Mouse (Mus musculus) CH12.LX (cell line): ENCODE results near the gene Mapkapk5. TPM values are rescaled to one million over a fixed set of nuclear protein-coding genes. Genes with fewer than 3 reads are reported as not detected.

ENCODE experiments used
- DNase-seq: peaks from one replicate; pipeline ENCODE4 v3.0.0-alpha.2; 2013; ENCODE audit errors: extremely low read depth
- H3K27ac ChIP-seq: 2 replicates; pipeline ENCODE4 v1.5.1; 2012; ENCODE audit warnings: low read depth, mild to moderate bottlenecking, control low read depth, moderate library complexity; ENCODE audit not compliant: insufficient read depth
- H3K27me3 ChIP-seq: replicated peaks from 2 replicates; pipeline ENCODE3; 2012; ENCODE audit warnings: inconsistent platforms
- H3K36me3 ChIP-seq, 2 experiments: replicated peaks in 1 of 2; 2 replicates each; pipeline versions ENCODE3 to v1.6.1; 2012; ENCODE audit warnings: inconsistent platforms in 1 of 2, low read length in 1 of 2, mild to moderate bottlenecking in 1 of 2, mixed read lengths in 1 of 2, moderate library complexity in 1 of 2; ENCODE audit not compliant: control insufficient read depth in 1 of 2, insufficient read depth in 1 of 2
- H3K4me1 ChIP-seq, 2 experiments: 2 replicates each; pipeline ENCODE4 v1.6.1; 2012; ENCODE audit warnings: inconsistent platforms in 1 of 2, moderate library complexity in 1 of 2; ENCODE audit not compliant: insufficient read depth in 2 of 2, control insufficient read depth in 1 of 2
- H3K4me2 ChIP-seq: 2 replicates; pipeline ENCODE4 v1.6.1; 2012; ENCODE audit warnings: low read depth, mild to moderate bottlenecking, control low read depth; ENCODE audit not compliant: poor library complexity, insufficient read depth, severe bottlenecking
- H3K4me3 ChIP-seq, 3 experiments: fragments of 150-350 bp in 1 of 3; sonication (generic) in 1 of 3; replicated peaks in 1 of 3; 2 replicates each; pipeline versions ENCODE3 to v1.5.1; 2011 to 2012; ENCODE audit warnings: low read depth in 2 of 3, low read length in 2 of 3, mild to moderate bottlenecking in 2 of 3, moderate library complexity in 2 of 3, control low read depth in 1 of 3, improper control_type of control experiment in 1 of 3, inconsistent platforms in 1 of 3, mixed read lengths in 1 of 3; ENCODE audit not compliant: poor library complexity in 1 of 3
- H3K79me2 ChIP-seq: replicated peaks from 2 replicates; pipeline ENCODE4 v1.6.1; 2012; ENCODE audit warnings: mild to moderate bottlenecking, moderate library complexity; ENCODE audit not compliant: control insufficient read depth, poor library complexity, insufficient read depth, severe bottlenecking; ENCODE audit errors: extremely low read depth
- H3K9ac ChIP-seq: 2 replicates; pipeline ENCODE4 v1.6.1; 2012; ENCODE audit warnings: low read depth, mild to moderate bottlenecking, control low read depth, moderate library complexity; ENCODE audit not compliant: insufficient read depth
- H3K9me3 ChIP-seq: replicated peaks from 2 replicates; pipeline ENCODE3; 2012; ENCODE audit warnings: low read length, inconsistent platforms, mixed read lengths
- BHLHE40 ChIP-seq: IDR thresholded peaks from 2 replicates; pipeline ENCODE4 v1.6.1; 2011; ENCODE audit warnings: mild to moderate bottlenecking, low read depth, low read length, improper control_type of control experiment
- CHD1 ChIP-seq: IDR thresholded peaks from 2 replicates; pipeline ENCODE4 v1.6.1; 2012; ENCODE audit warnings: low read depth, low read length, improper control_type of control experiment, inconsistent platforms
- CHD2 ChIP-seq: IDR thresholded peaks from 2 replicates; pipeline ENCODE4 v1.6.1; 2011; ENCODE audit warnings: low read length, improper control_type of control experiment
- EP300 ChIP-seq: IDR thresholded peaks from 2 replicates; pipeline ENCODE4 v1.6.1; 2011; ENCODE audit warnings: low read length, improper control_type of control experiment
- ETS1 ChIP-seq: conservative IDR thresholded peaks from 2 replicates; pipeline ENCODE4 v1.6.1; 2012; ENCODE audit warnings: low read depth, mild to moderate bottlenecking, inconsistent platforms, low read length, improper control_type of control experiment, moderate library complexity
- HCFC1 ChIP-seq: IDR thresholded peaks from 2 replicates; pipeline ENCODE4 v1.6.1; 2012; ENCODE audit warnings: low read depth, mild to moderate bottlenecking, inconsistent platforms, low read length, improper control_type of control experiment
- IRF4 ChIP-seq: IDR thresholded peaks from 2 replicates; pipeline ENCODE4 v1.6.1; 2014; ENCODE audit warnings: low read depth, mild to moderate bottlenecking, inconsistent platforms, low read length, improper control_type of control experiment
- JUN ChIP-seq: IDR thresholded peaks from 2 replicates; pipeline ENCODE4 v1.6.1; 2011; ENCODE audit warnings: low read depth, mild to moderate bottlenecking, low read length, improper control_type of control experiment, moderate library complexity; ENCODE audit not compliant: insufficient read depth
- JUND ChIP-seq: conservative IDR thresholded peaks from 2 replicates; pipeline ENCODE4 v1.6.1; 2011; ENCODE audit warnings: low read depth, low read length, improper control_type of control experiment
- KAT2A ChIP-seq: IDR thresholded peaks from 2 replicates; pipeline ENCODE4 v1.6.1; 2012; ENCODE audit warnings: low read length, improper control_type of control experiment, inconsistent platforms; ENCODE audit not compliant: insufficient replicate concordance
- MAFK ChIP-seq: IDR thresholded peaks from 2 replicates; pipeline ENCODE4 v1.6.1; 2011; ENCODE audit warnings: low read length, improper control_type of control experiment; ENCODE audit not compliant: insufficient replicate concordance
- MAZ ChIP-seq: IDR thresholded peaks from 2 replicates; pipeline ENCODE4 v1.6.1; 2012; ENCODE audit warnings: low read depth, mild to moderate bottlenecking, inconsistent platforms, low read length, improper control_type of control experiment, moderate library complexity
- MXI1 ChIP-seq: IDR thresholded peaks from 2 replicates; pipeline ENCODE4 v1.6.1; 2011; ENCODE audit warnings: mild to moderate bottlenecking, low read depth, low read length, improper control_type of control experiment
- MYC ChIP-seq: IDR thresholded peaks from 2 replicates; pipeline ENCODE4 v1.6.1; 2011; ENCODE audit warnings: low read depth, mild to moderate bottlenecking, improper control_type of control experiment, low read length
- NRF1 ChIP-seq: IDR thresholded peaks from 2 replicates; pipeline ENCODE4 v1.6.1; 2014; ENCODE audit warnings: low read depth, mild to moderate bottlenecking, inconsistent platforms, low read length, improper control_type of control experiment, moderate library complexity
- PAX5 ChIP-seq: IDR thresholded peaks from 2 replicates; pipeline ENCODE4 v1.6.1; 2012; ENCODE audit warnings: low read length, inconsistent platforms, mixed read lengths
- RAD21 ChIP-seq: IDR thresholded peaks from 2 replicates; pipeline ENCODE4 v1.6.1; 2011; ENCODE audit warnings: low read depth, mild to moderate bottlenecking, low read length, improper control_type of control experiment, moderate library complexity
- RCOR1 ChIP-seq: conservative IDR thresholded peaks from 2 replicates; pipeline ENCODE4 v1.6.1; 2012; ENCODE audit warnings: low read depth, mild to moderate bottlenecking, inconsistent platforms, low read length, improper control_type of control experiment
- SIN3A ChIP-seq: IDR thresholded peaks from 2 replicates; pipeline ENCODE4 v1.6.1; 2012; ENCODE audit warnings: low read length, improper control_type of control experiment, inconsistent platforms
- SMC3 ChIP-seq: IDR thresholded peaks from 2 replicates; pipeline ENCODE4 v1.6.1; 2011; ENCODE audit warnings: low read depth, low read length, improper control_type of control experiment
- TCF12 ChIP-seq: IDR thresholded peaks from 2 replicates; pipeline ENCODE4 v1.6.1; 2014; ENCODE audit warnings: low read depth, mild to moderate bottlenecking, inconsistent platforms, low read length, improper control_type of control experiment
- USF1 ChIP-seq: IDR thresholded peaks from 2 replicates; pipeline ENCODE4 v1.6.1; 2014; ENCODE audit warnings: low read depth, mild to moderate bottlenecking, inconsistent platforms, low read length, improper control_type of control experiment
- USF2 ChIP-seq: conservative IDR thresholded peaks from 2 replicates; pipeline ENCODE4 v1.6.1; 2011; ENCODE audit warnings: low read depth, low read length, improper control_type of control experiment
- ZC3H11A ChIP-seq: IDR thresholded peaks from 2 replicates; pipeline ENCODE4 v1.6.1; 2012; ENCODE audit warnings: low read depth, mild to moderate bottlenecking, inconsistent platforms, low read length, improper control_type of control experiment
- ZKSCAN1 ChIP-seq: IDR thresholded peaks from 2 replicates; pipeline ENCODE4 v1.6.1; 2012; ENCODE audit warnings: low read depth, inconsistent platforms, low read length, improper control_type of control experiment, borderline replicate concordance
- dilution Hi-C: fragments of 300-500 bp; cut with MboI; formaldehyde crosslinking; loops from 2 replicates; pipeline ENCODE4 v1.14.3; 2020; ENCODE audit warnings: low sequenced_read_pairs; ENCODE audit not compliant: extremely low pct_unique_long_range_greater_than_20kb, extremely low pct_ligation_motif_present
- in situ Hi-C: fragments of 300-500 bp; cut with MboI; formaldehyde crosslinking; loops from 3 replicates; pipeline ENCODE4 v1.14.3; 2019; ENCODE audit warnings: low sequenced_read_pairs, low pct_ligation_motif_present, low pct_unique_long_range_greater_than_20kb, mixed read lengths
- polyA plus RNA-seq: library from polyadenylated mRNA; unstranded; fragments of >175 nt; gene quantifications from 2 replicates; pipeline ENCODE4 v1.2.1, GENCODE M21; 2012; ENCODE audit warnings: low read depth; ENCODE audit not compliant: insufficient read length
- total RNA-seq, 2 experiments: library from RNA; depleted of rRNA; stranded (reverse); fragments of 300-350 nt in 1 of 2; fragments of >200 nt in 1 of 2; gene quantifications; 2 replicates each; pipeline ENCODE4 v1.2.3; 2012 to 2014

Gene Mapkapk5
- total and polyA plus RNA-seq, 3 experiments, result 48.3 to 84.8 (median 82.9) TPM

GRCm38 (mm10) chr5:121518983-121519382 is 26.7 kb downstream of the Mapkapk5 start:
- Histone ChIP-seq H3K4me1 (0 out of 4 replicates have a peak, but pooled peaks cover 0 to 2% of the 10 kb centered on the region in 2 experiments), H3K4me2 (no peak overlapping the region), H3K36me3 (peaks cover 35 to 59% of the 10 kb centered on the region in 2 experiments), H3K27me3 (no peaks in the 10 kb centered on the region), H3K9ac (no peak overlapping the region), H3K27ac (no peak overlapping the region), H3K4me3 (no peak overlapping the region), H3K79me2 (no peaks in the 10 kb centered on the region), H3K9me3 (no peaks in the 10 kb centered on the region)
- dilution Hi-C loops (no loop called here), in situ Hi-C loops (no loop called here)
- TF ChIP-seq NRF1, result no peak
- TF ChIP-seq IRF4, result no peak
- TF ChIP-seq PAX5, result no peak
- TF ChIP-seq BHLHE40, result no peak
- TF ChIP-seq KAT2A, result no peak
- TF ChIP-seq RCOR1, result no peak
- no peak for TF ChIP-seq SMC3
- TF ChIP-seq JUND, result no peak
- no peak for TF ChIP-seq MAFK
- DNase-seq, result no peak

DNA sequence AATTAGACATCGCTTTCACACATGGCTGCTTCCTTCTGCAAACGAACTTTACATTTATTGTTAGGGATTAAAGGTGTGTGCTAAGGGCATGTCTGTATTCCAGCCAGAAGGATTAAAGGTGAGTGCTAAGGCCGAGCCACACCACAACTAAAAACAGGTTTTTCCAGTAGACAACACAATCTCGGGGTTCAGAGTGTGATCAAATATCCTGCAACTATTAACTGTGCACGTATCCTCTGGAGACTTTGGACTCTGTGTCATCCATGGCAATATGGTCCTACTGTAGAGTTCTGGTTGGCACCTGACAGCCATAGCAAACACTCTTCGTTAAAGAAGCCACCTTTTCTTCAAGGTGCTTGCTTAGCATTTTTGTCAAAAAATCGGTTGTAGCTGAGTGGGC is 35.7 kb downstream of the Mapkapk5 start:
- in situ Hi-C loops (no loop called here), dilution Hi-C loops (no loop called here)
- TF ChIP-seq CHD1, result no peak
- TF ChIP-seq ZKSCAN1, result no peak
- TF ChIP-seq MXI1, result no peak
- TF ChIP-seq CHD2, result no peak
- TF ChIP-seq USF2, result no peak
- TF ChIP-seq RAD21, result no peak
- TF ChIP-seq SIN3A, result no peak
- no peak for TF ChIP-seq USF1
- no peak for TF ChIP-seq HCFC1
- TF ChIP-seq TCF12, result no peak
- TF ChIP-seq MAZ, result no peak
- TF ChIP-seq KAT2A, result no peak
- no peak for TF ChIP-seq MYC
- TF ChIP-seq IRF4, result no peak
- TF ChIP-seq JUN, result no peak
- no peak for TF ChIP-seq SMC3
- no peak for TF ChIP-seq ETS1
- TF ChIP-seq ZC3H11A, result no peak
- no peak for TF ChIP-seq EP300
- Histone ChIP-seq H3K27me3 (peaks cover 5% of the 10 kb centered on the region), H3K36me3 (no peaks in the 10 kb centered on the region), H3K9me3 (peaks cover 2% of the 10 kb centered on the region), H3K9ac (no peak overlapping the region), H3K4me1 (no peaks in the 10 kb centered on the region), H3K4me2 (no peak overlapping the region), H3K79me2 (no peaks in the 10 kb centered on the region), H3K27ac (no peak overlapping the region), H3K4me3 (no peak overlapping the region)
- DNase-seq, result no peak
